Mouse (Mus musculus): ENCODE results near the gene Creg1.

DNA sequence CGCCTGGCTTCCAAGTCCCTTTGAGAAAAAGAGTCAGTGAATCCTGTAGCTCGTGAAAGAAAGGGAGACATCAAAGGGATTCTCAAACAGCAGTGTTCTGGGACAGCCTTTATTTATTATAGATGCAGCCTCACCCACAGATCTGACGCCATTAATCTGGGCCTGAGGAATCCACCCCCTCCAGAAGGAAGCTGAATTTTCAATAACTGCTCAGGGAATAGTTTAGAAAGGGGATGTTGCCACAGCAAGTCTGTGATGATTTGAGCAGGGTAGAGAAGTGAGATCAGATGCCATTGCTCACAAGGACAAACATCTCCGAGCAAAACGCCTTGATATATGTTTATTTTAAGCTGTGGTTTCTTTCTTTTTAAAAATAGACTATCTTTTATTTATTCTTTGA is 26.1 kb upstream of the Creg1 start:
- TF ChIP-seq HCFC1 (IDR thresholded peaks at IDR 0.05; ENCODE audit: borderline replicate concordance, insufficient read depth, low read length) (no peak), CHD2 (IDR thresholded peaks at IDR 0.05; ENCODE audit: low read depth, low read length) (no peak), ZC3H11A (IDR thresholded peaks at IDR 0.05; ENCODE audit: borderline replicate concordance, low read depth, low read length) (no peak), MAFK (IDR thresholded peaks at IDR 0.05; ENCODE audit: insufficient read depth, low read depth, low read length) (no peak), ZNF384 (IDR thresholded peaks at IDR 0.05; ENCODE audit: low read depth, low read length) (no peak)

Data from ES-E14 (cell line).